Mouse (Mus musculus) liver, embryonic 13.5 days (tissue): ENCODE results near the gene Rpsa. TPM values are rescaled to one million over a fixed set of nuclear protein-coding genes. Genes with fewer than 3 reads are reported as not detected.

Source experiments
- ATAC-seq: fragments of 200-750 bp; cut with Nextera tagmentation; 2 replicates; pipeline ENCODE4 v1.8.0; 2017; ENCODE audit warnings: low read depth, mild to moderate bottlenecking, moderate number of reproducible peaks, moderate library complexity
- DNase-seq: peaks from one replicate; pipeline ENCODE4 v3.0.0; 2022
- H3K27ac ChIP-seq: fragments of 300-500 bp; sonication (generic); 2 replicates; pipeline ENCODE4 v1.5.1; 2015; ENCODE audit warnings: moderate library complexity, mild to moderate bottlenecking, inconsistent platforms
- H3K27me3 ChIP-seq: fragments of 300-500 bp; sonication (generic); 2 replicates; pipeline ENCODE4 v1.6.1; 2015; ENCODE audit warnings: mild to moderate bottlenecking, inconsistent platforms
- H3K36me3 ChIP-seq: fragments of 300-500 bp; sonication (generic); 2 replicates; pipeline ENCODE4 v1.6.1; 2015; ENCODE audit warnings: mild to moderate bottlenecking, inconsistent platforms
- H3K4me1 ChIP-seq: fragments of 300-500 bp; sonication (generic); replicated peaks from 2 replicates; pipeline ENCODE4 v1.6.1; 2015; ENCODE audit warnings: inconsistent platforms
- H3K4me2 ChIP-seq: fragments of 300-500 bp; sonication (generic); 2 replicates; pipeline ENCODE4 v1.6.1; 2015; ENCODE audit warnings: inconsistent platforms, mild to moderate bottlenecking, moderate library complexity
- H3K4me3 ChIP-seq: fragments of 300-500 bp; sonication (generic); replicated peaks from 2 replicates; pipeline ENCODE4 v1.5.1; 2015; ENCODE audit warnings: mild to moderate bottlenecking, inconsistent platforms
- H3K9ac ChIP-seq: fragments of 300-500 bp; sonication (generic); 2 replicates; pipeline ENCODE4 v1.6.1; 2015; ENCODE audit warnings: mild to moderate bottlenecking, inconsistent platforms
- H3K9me3 ChIP-seq: fragments of 300-500 bp; sonication (generic); replicated peaks from 2 replicates; pipeline ENCODE4 v1.6.1; 2016; ENCODE audit warnings: inconsistent platforms
- WGBS: fragments of 180-500 bp; shearing (Covaris S2); methylation state at CpG from one replicate; pipeline ENCODE4 v1.1.7; 2015; ENCODE audit not compliant: insufficient replicate concordance; 5-methylcytosine and 5-hydroxymethylcytosine counted together
- polyA plus RNA-seq: library from polyadenylated mRNA; unstranded; fragments of >200 nt; fragmentation: Nextera tagmentation; extraction: Ambion mirVana; gene quantifications from 2 replicates; pipeline ENCODE4 v1.2.1, GENCODE M21; 2015

Rpsa gene
- polyA plus RNA-seq, 1 experiment from 2014 or later: 1,158 TPM

DNA sequence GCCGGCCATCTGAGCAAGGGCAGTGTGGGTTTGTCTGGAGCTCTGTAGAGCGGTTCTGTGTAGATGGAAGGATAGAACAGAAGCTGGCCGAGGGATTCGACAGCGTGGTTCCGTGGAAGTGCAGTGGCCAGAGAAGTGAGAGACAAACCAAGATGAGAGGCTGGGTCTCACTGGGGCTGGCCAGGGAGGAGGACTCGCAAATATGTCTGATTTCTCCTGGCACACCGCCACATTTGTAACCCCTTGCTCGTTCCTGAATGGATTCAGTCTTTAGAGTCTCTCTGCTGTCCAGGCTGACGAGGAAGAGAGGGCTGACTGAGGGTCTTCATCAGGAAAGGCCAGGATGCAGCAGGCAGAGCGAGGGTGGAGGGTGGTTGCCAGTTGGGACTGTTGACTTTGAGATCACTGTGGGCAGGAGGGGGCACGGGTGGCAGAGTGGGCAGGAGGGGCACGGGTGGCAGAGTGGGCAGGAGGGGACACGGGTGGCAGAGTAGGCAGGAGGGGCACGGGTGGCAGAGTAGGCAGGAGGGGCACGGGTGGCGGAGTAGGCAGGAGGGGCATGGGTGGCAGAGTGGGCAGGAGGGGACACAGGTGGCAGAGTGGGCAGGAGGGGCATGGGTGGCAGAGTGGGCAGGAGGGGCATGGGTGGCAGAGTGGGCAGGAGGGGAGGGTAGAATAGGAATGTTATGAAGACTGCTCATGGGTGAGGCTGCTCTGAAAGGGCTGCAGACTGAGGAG is 13.3 kb upstream of the Rpsa start:
- Histone ChIP-seq H3K4me1 (peaks cover 87% of the 10 kb centered on the region), H3K4me3 (peak overlapping the region; percentile 74)

DNA sequence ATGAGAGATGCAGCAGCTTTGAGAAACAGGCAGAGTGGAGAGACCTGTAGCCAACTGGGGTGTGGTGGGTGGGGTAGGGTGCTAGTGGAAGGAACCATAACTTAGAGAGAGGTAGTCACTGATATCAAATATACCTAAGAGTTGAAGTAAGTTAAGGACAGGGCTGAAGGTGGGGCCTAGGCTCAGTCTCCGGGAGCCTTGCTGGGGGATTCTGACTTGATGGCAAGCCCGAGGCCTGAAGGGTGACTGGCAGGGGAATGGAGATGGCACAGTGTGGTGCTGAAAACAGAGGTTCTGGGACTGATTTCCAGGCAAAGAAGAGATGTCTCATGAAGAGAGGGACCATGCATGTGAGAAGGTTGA is 12.7 kb upstream of the Rpsa start:
- Histone ChIP-seq H3K4me1 (peaks cover 88% of the 10 kb centered on the region), H3K9ac (peak overlapping the region; percentile 93), H3K36me3 (peaks cover 35% of the 10 kb centered on the region), H3K27me3 (no peaks in the 10 kb centered on the region), H3K27ac (peak overlapping the region; percentile 100), H3K4me3 (peak overlapping the region; percentile 74), H3K9me3 (no peaks in the 10 kb centered on the region), H3K4me2 (peak overlapping the region; percentile 95)
- 29% methylated on average over 2 of the region's 2 CpGs for WGBS
- peak; percentile 50 for DNase-seq
- peak; percentile 56 for ATAC-seq

More for the DNA sequence above, 13.3 kb upstream of the Rpsa start:
- Histone ChIP-seq H3K27me3 (no peaks in the 10 kb centered on the region), H3K36me3 (peaks cover 30% of the 10 kb centered on the region), H3K9ac (peak overlapping the region; percentile 93), H3K9me3 (no peaks in the 10 kb centered on the region), H3K4me2 (peak overlapping the region; percentile 95), H3K27ac (peak overlapping the region; percentile 100)
- DNase-seq (no peak), ATAC-seq (no peak)
- 73% methylated on average over 17 of the region's 17 CpGs for WGBS

DNA sequence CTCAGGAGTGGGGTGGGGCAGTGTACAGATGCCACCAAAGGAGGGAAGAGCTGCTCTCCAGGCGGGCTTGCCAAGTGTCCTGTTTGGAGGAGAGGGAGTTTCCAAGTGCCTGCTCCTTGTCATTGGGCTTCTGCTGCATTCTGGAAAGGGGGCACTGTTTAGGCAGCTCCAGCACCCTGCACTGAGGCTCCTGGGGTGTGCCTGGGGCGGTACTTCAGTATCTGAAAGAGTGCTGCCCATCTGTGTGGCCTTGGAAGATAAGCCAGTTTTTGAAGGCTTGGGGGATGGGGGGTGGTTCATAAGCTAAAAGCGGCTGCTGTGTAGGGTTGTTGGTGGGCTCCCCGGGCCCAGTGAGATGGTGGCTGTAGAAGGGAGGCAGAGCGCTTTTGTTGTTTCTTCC is 11.9 kb upstream of the Rpsa start:
- peak; percentile 82 for ATAC-seq
- Histone ChIP-seq H3K4me3 (peak overlapping the region; percentile 74), H3K9me3 (no peaks in the 10 kb centered on the region), H3K27me3 (no peaks in the 10 kb centered on the region), H3K36me3 (peaks cover 43% of the 10 kb centered on the region), H3K4me2 (peak overlapping the region; percentile 95), H3K27ac (peak overlapping the region; percentile 100), H3K9ac (peak overlapping the region; percentile 93), H3K4me1 (peaks cover 95% of the 10 kb centered on the region)
- 21% methylated on average over 5 of the region's 5 CpGs for WGBS
- peak; percentile 91 for DNase-seq

DNA sequence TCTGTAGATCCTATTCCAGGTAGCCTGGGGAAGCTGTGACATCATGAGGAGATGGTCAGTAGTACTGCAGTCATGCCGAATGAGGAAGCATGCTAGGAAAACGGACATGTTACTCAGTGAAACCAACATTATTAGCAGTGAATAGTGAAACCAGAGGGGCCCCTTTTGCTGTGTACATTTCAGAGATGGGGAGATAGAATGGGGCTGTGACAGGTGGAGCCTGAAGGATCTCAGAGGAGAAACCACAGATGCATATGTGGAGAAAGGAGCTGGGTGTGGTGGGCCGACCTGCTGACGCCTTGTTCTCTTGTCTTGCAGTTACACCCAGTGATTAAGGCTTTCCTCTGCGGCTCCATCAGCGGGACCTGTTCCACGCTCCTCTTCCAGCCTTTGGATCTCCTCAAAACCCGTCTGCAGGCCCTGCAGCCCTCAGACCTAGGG is 11.3 kb upstream of the Rpsa start:
- H3K36me3 ChIP-seq: peaks cover 50% of the 10 kb centered on the region
- peak; percentile 78 for DNase-seq
- 11% methylated on average over 8 of the region's 8 CpGs for WGBS
- H3K27me3 ChIP-seq: no peaks in the 10 kb centered on the region
- H3K4me1 ChIP-seq: peaks cover 97% of the 10 kb centered on the region
- no peaks in the 10 kb centered on the region for H3K9me3 ChIP-seq
- H3K9ac ChIP-seq: peak overlapping the region; percentile 93
- ATAC-seq: peak; percentile 69
- peak overlapping the region; percentile 100 for H3K27ac ChIP-seq
- H3K4me3 ChIP-seq: peak overlapping the region; percentile 74
- peak overlapping the region; percentile 95 for H3K4me2 ChIP-seq

DNA sequence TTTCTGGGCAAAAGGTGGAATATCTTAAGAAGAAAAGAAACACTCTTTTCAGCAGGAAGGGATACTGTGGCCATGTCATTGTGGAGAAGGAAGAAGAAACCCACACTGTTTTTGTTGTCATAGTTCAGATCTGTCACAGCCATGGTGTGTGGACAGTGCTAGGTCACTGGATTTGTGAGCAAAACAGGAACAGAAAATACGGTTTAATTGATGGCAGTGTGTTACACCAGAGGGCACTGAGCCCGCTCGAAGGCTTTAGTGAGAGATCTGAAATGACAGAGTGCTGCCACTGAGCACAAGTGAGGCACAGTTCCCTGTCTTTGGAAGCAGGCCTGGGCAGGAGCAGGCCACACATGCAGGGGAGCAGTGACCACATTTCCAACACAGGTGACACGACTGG is 9.3 kb upstream of the Rpsa start:
- Histone ChIP-seq H3K27ac (peak overlapping the region; percentile 100), H3K9me3 (no peaks in the 10 kb centered on the region), H3K4me3 (peak overlapping the region; percentile 74), H3K36me3 (peaks cover 70% of the 10 kb centered on the region), H3K4me2 (peak overlapping the region; percentile 95), H3K9ac (peak overlapping the region; percentile 93), H3K27me3 (no peaks in the 10 kb centered on the region), H3K4me1 (peaks cover 88% of the 10 kb centered on the region)
- DNase-seq: no peak
- WGBS: 76% methylated on average over 4 of the region's 4 CpGs
- ATAC-seq: no peak

DNA sequence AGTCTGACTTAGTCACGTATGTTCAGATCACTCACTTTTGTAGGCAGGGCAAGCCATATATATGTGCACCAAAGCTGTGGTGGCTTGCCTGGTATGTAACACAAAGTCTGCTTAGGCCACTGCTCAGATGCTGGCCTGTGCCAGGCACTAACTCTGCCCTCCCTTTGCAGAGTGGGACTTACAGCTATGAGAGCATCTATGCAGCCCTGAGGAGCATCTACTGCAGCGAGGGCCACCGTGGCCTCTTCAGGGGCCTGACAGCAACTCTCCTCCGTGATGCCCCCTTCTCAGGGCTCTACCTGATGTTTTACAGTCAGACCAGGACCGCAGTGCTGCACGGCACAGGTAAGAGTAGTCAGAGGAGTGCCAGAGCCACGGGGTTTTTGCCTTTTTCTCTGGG is 7.0 kb upstream of the Rpsa start:
- WGBS: 87% methylated on average over 7 of the region's 7 CpGs
- H3K4me3 ChIP-seq: no peak overlapping the region
- H3K4me2 ChIP-seq: 0 out of 2 replicates have a peak overlapping the region, but pooled peaks have one; percentile 11
- H3K27me3 ChIP-seq: no peaks in the 10 kb centered on the region
- no peaks in the 10 kb centered on the region for H3K9me3 ChIP-seq
- ATAC-seq: no peak
- no peak for DNase-seq
- H3K9ac ChIP-seq: peak overlapping the region; percentile 58
- peaks cover 88% of the 10 kb centered on the region for H3K36me3 ChIP-seq
- H3K27ac ChIP-seq: peak overlapping the region; percentile 100; the same call in 1 of the 2 replicates
- H3K4me1 ChIP-seq: peaks cover 71% of the 10 kb centered on the region

DNA sequence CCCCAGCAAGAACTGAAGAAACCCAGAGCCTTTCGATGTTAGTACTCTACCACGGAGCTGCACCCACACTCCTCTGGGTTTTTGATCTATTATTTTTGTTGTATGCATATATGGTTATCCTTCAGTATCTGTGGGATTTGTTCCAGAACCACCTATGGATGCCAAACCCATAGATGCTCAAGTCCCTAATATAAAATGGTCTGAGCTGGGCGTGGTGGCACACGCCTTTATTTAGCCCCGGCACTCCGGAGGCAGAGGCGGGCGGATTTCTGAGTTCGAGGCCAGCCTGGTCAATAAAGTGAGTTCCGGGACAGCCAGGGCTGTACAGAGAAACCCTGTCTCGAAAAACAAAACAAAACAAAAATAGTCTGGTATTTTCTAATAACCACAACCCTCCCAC is 621 bp upstream of the Rpsa start:
- Histone ChIP-seq H3K4me1 (peaks cover 54% of the 10 kb centered on the region), H3K27ac (peak overlapping the region; percentile 84), H3K9me3 (no peaks in the 10 kb centered on the region), H3K9ac (peak overlapping the region; percentile 65), H3K36me3 (peaks cover 71% of the 10 kb centered on the region), H3K4me3 (peak overlapping the region; percentile 88), H3K4me2 (peak overlapping the region; percentile 90), H3K27me3 (no peaks in the 10 kb centered on the region)
- ATAC-seq: no peak
- DNase-seq: no peak
- 31% methylated on average over 11 of the region's 11 CpGs for WGBS

DNA sequence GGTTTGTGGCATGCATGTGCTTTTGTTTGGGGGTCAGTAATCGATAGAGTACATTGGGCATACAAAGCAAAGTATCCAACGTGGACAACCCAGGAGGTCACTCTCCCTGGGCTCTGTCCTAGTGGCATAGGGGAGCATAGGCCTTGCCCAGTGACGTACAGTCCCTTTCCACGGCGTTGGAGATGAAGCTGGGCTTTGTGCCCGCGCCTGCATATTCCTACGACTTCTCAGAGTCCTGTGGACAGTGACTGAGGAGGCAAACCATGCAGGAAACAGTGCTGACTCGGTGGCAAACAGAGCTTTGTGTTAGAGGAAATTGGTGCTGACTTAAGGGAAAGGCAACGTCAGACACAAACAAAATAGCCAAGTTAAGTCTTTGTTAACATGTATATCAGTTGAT is 1.8 kb downstream of the Rpsa start:
- Histone ChIP-seq H3K4me1 (peaks cover 62% of the 10 kb centered on the region), H3K4me2 (peak overlapping the region; percentile 90), H3K27ac (peak overlapping the region; percentile 90), H3K27me3 (no peaks in the 10 kb centered on the region), H3K9me3 (no peaks in the 10 kb centered on the region), H3K36me3 (peaks cover 58% of the 10 kb centered on the region), H3K9ac (peak overlapping the region; percentile 96), H3K4me3 (peak overlapping the region; percentile 88)
- DNase-seq (no peak), ATAC-seq (no peak)
- 23% methylated on average over 10 of the region's 10 CpGs for WGBS

DNA sequence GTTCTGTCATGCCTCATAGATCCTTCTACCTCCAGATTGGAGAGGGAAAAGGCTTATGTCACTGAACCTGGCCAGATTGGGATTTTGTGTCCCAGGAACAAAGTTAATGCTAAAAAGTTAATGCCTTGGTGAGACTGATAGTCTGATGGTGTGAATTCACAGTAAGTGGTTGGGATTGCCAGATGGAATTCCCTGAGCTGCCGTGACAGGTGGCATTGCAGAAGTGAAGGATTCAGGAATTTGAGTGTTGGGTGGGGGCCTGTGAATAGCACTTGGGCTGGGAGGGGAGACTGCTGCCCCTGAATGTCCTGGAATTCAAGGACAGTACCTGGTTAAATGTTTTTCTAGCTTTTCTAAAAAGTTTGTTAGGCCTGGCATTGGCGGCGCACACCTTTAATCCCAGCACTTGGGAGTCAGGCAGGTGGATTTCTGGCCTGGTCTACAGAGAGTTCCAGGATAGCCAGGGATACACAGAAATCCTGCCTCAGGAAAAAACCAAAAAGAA is 4.3 kb downstream of the Rpsa start:
- Histone ChIP-seq H3K4me1 (peaks cover 47% of the 10 kb centered on the region), H3K4me2 (no peak overlapping the region), H3K27me3 (no peaks in the 10 kb centered on the region), H3K9me3 (no peaks in the 10 kb centered on the region), H3K27ac (peak overlapping the region; percentile 61), H3K4me3 (no peak overlapping the region), H3K9ac (no peak overlapping the region), H3K36me3 (peaks cover 48% of the 10 kb centered on the region)
- DNase-seq (no peak), ATAC-seq (no peak)
- 89% methylated on average over 3 of the region's 3 CpGs for WGBS

DNA sequence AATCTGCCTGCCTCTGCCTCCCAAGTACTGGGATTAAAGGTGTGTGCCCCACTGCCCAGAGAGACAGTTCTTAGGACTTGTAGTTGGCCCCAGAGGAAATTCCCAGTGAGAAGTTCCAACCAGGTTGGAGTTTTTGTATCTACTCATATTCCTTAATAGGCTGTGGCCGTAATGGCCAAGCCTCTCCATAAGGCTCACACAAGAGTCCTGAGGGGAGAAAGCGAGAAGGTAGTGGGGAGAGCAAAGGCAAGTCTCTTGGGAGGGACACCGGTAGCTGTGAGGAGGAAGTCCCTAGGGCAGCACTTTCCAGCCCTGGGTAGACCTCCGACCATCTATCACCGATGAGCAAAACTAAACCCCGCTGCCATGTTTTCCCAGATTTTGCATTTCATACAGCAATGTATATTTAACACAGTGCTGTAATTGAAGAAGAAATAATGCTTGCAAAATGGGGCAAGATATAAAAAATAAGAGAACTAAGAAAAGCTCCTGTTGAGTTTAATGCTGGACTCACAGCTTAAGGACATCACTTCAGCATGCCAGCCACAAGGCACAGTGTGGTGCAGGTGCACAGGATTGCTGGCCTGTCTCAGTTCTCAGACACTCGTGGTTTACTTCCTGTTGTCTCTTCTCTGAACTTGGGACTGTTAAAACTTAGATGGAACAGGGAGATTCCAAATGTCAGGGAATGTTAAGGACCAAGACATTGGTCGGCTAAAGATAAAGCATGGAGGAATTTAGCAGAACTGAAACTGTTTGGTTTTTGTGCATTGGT is 5.7 kb downstream of the Rpsa start:
- no peak overlapping the region for H3K4me3 ChIP-seq
- 19% methylated on average over 8 of the region's 8 CpGs for WGBS
- H3K36me3 ChIP-seq: peaks cover 48% of the 10 kb centered on the region
- peak overlapping the region; percentile 61 for H3K27ac ChIP-seq
- peaks cover 43% of the 10 kb centered on the region for H3K4me1 ChIP-seq
- H3K9me3 ChIP-seq: no peaks in the 10 kb centered on the region
- no peak overlapping the region for H3K4me2 ChIP-seq
- no peaks in the 10 kb centered on the region for H3K27me3 ChIP-seq
- ATAC-seq: peak; percentile 45
- no peak for DNase-seq
- no peak overlapping the region for H3K9ac ChIP-seq

DNA sequence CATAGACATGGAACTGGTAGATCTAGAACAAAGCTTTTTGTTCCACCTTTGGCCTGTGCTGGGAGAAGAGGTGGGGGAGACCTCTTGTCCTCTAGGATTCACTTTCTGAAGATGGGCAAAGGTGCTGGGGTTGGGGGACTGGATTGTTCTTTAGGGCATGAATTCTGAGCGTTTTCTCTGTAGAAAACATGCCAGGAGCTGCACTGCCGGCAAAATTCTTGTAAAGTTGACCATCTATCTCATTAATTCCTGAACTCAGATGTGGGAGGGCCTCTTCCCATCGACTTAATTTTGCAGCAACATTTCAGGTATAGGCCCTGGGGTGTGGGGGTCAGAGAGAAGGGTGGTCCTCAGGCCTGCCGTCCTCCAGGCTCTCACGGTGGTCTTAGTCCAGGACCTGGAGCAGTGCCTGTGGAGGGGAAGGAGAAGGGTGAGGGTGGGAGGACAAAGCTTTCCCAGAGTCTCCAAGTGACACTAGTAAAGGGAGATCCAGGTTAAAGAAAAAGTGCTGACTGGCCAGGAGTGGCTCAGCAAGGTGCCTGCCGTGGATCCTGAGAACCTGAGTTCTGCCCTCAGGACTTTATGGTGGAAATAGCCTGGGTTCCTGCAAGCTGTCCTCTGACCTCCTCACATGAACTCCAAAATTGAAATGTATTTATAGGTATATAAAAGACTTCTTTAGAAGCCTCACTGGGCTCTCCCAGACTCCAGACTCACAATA is 6.4 kb downstream of the Rpsa start:
- H3K4me2 ChIP-seq: no peak overlapping the region
- H3K27ac ChIP-seq: peak overlapping the region; percentile 61; the same call in 1 of the 2 replicates
- H3K4me1 ChIP-seq: peaks cover 35% of the 10 kb centered on the region
- 41% methylated on average over 6 of the region's 6 CpGs for WGBS
- peak overlapping the region; percentile 8; the same call in 1 of the 2 replicates for H3K9ac ChIP-seq
- peaks cover 42% of the 10 kb centered on the region for H3K36me3 ChIP-seq
- H3K9me3 ChIP-seq: no peaks in the 10 kb centered on the region
- no peaks in the 10 kb centered on the region for H3K27me3 ChIP-seq
- DNase-seq: no peak
- no peak overlapping the region for H3K4me3 ChIP-seq
- ATAC-seq: no peak
